Mouse (Mus musculus) adrenal gland (tissue): ENCODE measurements around the gene Tmtc1.

Experiments
- intact Hi-C: fragments of 180-260 bp; cut with DNase I; formaldehyde crosslinking; loops from one replicate; pipeline ENCODE4 v1.15.1; 2025

Tmtc1 gene

DNA sequence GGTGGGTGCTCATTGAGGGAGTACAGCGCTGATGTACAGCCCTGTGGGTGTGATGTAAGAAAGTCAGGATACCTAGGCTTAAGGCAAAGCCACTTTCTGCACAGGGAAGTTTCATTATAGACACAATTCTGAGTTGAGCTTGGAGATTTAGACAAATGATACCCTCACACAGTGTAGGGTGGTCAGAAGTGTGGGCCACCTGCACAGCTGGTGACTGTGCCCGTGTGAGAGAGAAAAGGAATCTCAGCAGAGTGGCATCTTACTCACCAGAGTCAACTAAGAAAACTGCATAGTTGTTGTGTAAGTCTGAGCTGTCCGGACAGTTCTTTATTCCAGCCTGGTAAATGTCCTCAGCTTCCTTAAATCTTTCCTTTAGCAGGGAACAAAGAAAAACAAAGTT is 195.0 kb downstream of the Tmtc1 start:
- intact Hi-C loops: no loop called here

DNA sequence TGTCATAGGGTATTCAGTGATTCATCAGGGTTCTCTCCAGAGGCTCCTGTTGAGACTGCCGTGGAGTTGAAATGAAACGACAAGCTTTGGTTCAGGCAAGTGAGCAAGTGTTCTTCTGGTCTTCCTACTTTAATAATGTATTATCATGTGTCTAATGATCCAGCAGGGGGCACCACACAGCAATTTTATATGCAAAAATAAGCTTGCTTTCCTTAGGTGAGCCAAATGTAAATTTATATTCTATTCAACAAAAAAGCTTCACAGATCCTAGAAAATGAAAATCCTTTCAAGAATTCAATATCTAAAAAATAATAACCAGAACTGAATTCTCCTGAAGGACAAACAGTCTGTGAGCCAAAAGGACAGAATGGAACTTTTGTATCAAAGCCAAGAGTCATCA is 195.6 kb downstream of the Tmtc1 start:
- intact Hi-C loops: no loop called here

DNA sequence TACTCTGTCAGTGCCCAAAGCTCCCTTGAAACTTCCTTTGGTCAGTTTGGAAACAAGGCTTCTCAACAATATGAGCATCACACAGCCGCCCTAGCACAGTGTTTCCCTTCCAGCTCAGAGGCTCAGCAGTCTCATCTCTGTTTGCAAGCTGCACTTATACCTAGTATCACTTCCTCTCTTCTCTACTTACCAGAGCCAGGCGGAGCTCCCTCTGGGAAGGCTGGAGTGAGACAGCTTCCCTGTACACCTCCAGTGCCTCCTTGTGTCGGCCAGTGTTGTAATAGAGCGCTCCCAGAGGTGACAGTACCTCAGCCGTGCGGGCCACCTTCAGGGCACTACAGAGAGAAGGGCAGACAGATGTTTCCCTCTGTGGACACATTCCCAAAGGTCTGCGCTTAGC is 197.6 kb downstream of the Tmtc1 start:
- intact Hi-C loops: no loop called here

DNA sequence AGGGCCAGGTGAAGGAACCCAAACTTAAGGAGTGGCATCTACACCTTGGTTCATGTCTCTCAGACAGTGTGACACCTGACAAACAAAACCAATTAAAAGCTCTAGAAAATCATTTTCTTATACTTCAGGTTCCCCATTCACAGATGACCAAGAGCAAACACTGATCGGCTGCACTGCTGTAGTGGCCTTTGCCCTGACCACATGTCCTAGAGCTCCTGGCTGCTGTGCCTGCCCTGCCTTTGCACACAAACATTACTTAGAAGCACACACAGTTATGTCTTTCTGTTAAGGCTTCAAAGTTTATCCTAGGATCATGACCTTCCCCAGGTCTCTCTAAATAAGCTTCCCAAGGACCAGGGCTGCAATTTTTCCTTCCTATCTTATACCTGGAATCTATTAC is 199.4 kb downstream of the Tmtc1 start:
- intact Hi-C loops: no loop called here

DNA sequence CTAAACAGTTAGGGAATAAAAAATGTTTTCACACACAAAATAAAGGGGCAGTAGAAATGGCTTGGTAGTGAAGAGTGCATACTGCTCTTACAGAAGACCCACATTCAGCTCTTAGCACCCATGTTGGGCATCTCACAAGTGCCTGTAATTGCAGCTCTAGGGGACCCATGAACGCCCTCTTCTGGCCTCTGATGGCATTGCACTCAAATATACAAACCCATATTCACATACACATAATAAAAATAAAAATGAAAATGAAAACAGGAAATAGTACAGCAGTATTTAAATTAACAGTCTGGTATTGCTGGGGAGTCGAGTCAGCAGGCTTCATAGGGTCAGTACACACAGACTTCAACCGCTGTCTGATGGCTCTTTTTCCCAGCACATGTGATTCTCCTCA is 201.9 kb downstream of the Tmtc1 start:
- intact Hi-C loops: no loop called here

DNA sequence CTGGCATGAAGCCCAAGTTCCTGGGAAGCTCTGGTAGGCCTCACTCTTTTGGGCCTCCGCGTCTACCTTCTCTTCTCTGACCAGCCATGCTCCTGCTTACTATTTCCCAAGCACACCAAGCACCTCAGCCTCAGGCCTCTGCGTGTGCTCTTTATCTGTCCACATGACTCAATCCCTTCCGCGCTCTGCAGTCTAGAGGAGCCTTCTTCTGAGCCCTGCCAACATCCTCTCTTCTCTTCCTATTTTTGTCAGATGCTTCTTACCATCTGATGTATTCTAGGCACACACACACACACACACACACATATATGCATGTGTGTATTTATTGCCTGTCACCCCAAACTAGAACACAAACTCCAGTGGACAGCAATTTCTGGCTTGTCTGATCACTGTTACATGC is 202.5 kb downstream of the Tmtc1 start:
- intact Hi-C loops: no loop called here

DNA sequence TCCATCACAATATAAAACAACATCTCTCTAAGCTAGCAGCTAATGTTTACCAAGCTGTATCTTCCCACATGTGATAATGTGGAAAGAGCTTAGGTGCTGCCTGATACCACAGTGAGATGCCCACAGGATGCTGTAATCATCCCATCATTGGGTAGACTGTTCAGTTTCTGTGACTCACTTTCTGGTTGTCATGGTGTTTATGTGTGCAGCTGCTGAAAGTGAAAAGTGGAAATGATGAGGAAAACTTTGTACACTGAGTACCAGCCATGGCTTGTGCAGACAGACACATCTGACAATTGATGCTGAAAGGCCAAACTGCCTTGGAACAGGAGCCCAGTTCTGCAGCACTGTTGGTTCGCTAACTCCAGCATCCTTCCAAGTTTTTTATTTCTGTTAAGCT is 204.9 kb downstream of the Tmtc1 start:
- intact Hi-C loops: no loop called here

DNA sequence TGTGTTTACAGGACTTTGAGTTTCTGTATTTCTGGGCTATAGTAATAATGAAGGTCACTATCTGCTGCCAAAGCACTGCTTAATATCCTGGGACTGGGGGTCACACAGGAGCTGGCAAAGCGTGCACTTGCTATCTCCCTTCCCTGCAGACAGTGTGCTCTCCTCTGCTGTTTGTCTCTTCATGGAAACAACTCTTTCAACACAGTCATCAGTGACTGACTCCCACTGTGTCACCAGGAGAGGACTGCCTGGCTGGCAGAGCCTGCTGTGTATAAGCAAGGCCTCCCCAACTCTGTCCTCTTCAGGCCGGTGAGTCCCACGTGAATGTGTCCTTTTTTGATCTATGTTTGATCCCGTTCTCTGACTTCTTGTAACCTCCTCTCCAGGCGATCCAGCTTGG is 206.7 kb downstream of the Tmtc1 start:
- intact Hi-C loops: no loop called here

DNA sequence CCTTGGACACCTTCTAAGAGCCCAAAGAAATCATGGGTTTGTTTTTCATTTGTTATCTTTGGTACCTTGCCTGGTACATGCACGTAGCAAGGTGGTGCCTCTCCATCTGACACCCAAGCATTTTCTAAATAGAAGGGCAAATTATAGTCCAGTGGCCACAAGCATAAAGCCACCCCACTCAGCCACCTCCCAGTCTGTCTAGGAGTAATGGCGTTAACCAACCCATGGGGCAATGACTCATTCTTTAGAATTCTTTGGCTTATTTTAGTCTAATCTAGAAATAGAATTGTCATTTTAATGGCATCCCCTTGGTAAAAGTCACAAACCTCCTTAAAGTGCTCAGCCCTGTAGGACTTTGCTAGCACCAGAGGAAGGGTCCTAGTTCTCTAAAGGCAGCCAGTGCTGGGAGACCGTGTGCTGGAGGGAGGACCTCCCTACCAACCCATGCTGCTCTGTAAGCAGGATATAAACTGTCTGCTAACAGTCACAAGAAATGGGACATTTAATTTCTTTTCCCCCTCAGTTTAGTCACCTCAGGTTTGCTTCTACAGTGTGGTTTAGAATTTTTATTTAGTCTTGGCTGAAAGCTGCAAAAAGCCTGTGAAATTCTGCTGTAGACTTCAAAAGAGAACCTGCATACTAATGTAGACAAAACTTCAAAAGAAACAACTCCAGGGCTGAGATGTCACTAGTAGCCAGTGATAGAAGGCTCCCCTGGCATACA is 209.9 kb downstream of the Tmtc1 start:
- intact Hi-C loops: no loop called here

DNA sequence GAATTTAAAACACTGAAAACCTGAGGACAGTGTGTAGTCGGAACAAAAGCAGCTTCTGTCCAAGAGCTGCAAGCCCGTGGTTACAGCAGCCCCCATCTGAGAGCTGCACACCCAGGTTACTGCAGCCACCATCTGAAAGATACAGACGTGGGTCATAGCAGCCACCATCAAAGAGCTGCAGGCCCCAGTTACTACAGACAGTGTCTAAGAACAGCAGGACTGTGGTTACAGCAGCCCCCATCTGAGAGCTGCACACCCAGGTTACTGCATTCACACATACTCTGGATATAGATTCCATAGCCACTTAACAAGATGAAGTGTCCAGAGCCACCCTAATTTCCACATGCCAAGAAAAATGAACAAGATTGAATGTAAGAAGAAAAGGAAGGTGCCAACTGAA is 216.6 kb downstream of the Tmtc1 start:
- intact Hi-C loops: no loop called here

DNA sequence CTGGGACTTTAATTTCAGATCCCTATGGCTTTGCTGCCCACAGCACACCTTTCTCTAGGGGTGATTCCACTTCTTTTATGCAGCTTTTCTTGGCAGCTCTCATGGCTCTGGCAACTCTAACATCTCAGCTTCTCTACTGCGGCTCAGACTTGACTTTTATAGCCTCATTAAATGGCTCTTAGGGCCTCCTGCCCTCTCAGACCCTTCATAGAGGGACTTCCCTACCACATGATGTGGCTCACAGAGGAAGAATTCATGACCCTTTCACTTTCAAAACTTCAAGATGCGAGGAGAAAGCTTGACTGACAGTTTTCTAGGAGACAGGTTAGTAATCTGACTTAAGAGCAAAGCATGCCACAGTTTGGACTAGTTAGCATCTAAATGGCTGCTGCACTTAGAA is 221.5 kb downstream of the Tmtc1 start:
- intact Hi-C loops: no loop called here

DNA sequence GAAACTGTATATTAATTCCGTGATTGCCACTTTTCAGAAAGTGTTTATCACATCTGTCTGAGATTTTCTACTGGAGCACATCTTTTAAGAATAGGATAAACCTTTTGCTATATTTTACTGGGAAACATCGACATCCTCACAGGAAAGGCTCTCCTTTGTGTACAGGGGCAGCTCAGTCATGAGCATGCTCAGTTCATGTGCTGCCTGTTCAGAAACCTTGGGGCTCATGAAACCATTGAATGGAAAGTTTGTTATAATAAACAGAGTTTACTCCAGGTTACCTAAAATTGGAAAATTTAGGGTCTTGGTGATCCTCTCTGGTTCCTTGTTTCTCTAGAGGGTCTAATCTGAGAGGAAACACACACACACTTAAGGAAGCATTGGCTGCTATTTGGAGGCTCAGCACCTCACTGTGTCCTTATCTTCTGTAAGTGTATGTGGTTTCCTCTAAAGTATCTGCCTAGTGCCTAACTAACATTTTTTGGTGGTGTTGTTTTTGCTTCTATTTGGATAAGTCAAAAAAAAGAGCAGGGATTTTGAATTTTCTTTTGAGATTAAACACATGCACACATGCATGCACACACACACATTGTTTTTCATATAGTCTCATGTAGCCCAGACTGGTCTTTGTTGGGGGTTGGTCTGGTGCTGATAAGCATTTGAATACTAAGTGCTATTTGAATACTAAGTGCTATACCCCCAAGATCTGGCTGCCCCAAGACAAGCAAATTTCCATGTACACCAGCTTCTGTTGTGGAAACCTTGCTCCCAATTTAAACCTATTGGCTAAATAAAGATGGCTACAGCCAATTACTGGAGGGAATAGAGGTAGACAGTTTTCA is 225.7 kb downstream of the Tmtc1 start:
- intact Hi-C loops: loop anchor here (10.0 kb wide), 1 partner anchor 676 kb away; the partner anchor contains the start of gene Caprin2

DNA sequence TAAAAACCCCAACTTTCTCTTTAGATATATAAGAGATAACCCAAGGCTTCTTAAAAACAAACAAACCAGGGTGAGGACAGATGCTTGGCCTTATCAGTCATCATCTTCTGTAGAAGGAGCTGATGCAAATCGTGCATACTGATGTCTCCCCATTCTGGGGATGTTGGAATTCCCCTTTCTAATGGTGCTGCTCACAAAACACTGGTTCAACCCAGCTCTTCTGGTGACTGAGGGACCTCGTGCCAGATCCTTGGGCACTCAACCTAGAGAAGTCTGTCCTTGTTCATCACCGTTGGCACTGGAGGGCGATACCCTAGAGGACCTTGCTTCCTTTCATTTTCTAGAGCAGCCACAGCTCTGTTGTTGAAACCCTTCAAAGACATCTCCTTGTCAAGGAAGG is 227.4 kb downstream of the Tmtc1 start:
- intact Hi-C loops: loop anchor here (10.0 kb wide), 1 partner anchor 678 kb away; the partner anchor contains the start of gene Caprin2

DNA sequence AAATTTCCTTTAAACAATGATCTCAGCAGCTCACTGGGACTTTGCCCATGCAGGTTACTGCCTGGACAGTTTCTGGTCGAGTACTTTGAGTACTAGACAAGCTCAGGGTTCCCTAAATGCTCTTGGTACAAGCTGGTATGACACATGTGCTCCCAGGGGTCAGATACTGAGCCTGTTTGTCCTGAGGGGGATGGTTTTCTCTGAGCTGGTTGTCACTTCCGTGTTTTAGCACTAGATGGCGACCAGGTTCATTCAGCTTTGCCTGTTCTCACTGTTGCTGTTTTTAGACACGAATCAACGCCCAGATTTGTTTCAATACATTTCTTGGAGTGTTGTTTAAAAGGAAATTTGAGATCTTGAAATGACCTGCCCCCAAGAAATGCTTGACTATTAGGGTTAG is 229.4 kb downstream of the Tmtc1 start:
- intact Hi-C loops: loop anchor here (10.0 kb wide), 1 partner anchor 680 kb away; the partner anchor contains the start of gene Caprin2

DNA sequence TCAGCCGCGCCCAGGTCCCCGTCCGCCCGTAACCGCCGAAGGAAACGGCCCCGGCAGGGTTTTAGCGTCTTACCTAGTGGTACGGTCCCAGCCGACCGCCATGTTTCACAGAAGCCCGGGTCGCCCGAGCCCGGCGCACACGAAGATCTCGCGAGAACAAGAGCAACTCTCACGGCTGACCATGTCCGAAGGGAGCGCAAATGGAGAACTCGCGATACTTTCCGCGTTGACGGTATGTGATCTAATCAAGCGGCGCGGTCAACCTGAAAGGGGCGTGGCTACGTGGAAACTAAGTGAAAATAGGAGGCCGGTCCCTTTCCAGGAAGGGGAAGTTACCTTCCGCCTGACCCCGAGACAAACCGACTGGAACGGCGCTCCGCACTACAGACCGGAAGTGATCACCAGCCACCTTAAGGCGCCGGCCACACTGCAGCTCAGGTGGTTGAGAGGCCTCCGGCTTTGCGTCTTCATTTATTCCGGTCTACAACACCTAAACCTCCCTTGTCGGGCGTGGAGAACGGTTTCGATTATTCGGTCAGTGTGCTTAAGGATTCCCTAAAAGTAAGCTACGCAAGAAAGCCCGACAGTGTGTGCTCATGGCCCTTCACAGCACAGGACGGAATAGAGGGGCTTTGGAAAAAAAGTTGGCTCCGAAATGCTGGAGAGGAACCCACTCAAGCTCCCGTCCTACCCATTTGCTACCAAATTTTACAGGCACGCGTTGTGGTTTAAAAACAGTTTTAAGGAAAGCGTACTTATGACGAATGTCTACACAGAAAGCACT is 232.1 kb downstream of the Tmtc1 start, which contains the start of gene Ergic2:
Gene Ergic2, minus strand, starts transcription at position 478 of the 784 bp plus-strand sequence.
- intact Hi-C loops: loop anchor here (10.0 kb wide), 1 partner anchor 683 kb away; the partner anchor contains the start of gene Caprin2

DNA sequence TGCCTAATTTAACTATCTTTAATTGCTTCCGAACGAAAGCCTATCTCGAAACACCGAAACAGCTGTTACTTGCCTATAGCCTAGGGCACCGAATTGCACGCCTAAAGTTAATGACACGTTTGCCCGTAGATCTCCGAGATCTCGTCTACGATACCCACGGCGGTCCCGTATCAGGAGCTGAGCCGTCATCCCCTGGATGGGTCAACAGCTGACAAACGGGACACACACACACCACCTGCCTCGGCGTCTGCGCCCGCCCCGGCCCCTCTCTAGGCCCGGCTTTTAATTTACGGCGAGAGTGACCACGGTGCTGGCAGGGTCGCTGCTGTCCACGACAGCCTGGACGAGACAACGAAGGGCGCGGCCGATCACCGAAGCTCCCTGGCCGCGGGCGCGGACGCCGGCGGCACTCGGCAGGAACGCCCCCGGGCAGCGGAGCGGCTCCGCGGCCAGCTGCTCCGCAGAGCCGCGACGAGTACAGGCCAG is 232.8 kb downstream of the Tmtc1 start:
- intact Hi-C loops: loop anchor here (10.0 kb wide), 1 partner anchor 683 kb away; the partner anchor contains the start of gene Caprin2

DNA sequence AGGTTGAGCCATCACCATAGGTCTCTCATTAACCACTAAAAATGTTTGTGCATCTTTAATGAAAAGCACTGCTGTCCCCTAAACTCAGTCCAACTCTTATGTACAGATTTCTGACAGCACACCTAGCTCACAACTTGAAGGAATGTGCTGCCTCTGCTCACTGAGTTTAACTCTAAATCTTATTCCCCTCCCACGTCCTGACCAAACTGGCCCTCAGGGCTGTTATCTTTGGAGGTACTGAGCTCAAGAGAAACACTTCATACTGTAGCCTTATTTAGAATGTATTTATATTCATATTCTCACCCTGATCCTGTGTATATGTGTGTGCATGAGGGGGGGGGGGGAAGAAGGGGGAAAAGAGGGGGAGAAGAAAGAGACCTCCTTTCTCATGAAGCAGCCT is 236.7 kb downstream of the Tmtc1 start:
- intact Hi-C loops: no loop called here

DNA sequence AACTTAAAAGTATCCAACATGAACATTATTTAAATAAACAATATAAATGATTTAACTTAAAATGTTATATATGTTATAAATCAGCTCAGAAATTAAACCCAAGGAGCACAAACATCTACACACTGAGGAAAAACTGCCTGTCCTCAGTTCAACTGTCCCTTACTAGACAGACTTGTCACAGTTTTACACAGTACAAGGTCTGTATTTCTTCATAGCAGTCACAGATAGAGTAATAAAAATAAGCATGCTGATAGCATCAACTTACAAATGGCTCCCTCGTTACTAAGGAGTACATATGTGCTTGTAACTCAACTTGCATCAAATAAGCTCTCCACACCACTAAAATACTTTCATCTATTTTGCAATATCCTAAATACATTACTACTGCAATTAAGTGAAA is 239.1 kb downstream of the Tmtc1 start:
- intact Hi-C loops: no loop called here

DNA sequence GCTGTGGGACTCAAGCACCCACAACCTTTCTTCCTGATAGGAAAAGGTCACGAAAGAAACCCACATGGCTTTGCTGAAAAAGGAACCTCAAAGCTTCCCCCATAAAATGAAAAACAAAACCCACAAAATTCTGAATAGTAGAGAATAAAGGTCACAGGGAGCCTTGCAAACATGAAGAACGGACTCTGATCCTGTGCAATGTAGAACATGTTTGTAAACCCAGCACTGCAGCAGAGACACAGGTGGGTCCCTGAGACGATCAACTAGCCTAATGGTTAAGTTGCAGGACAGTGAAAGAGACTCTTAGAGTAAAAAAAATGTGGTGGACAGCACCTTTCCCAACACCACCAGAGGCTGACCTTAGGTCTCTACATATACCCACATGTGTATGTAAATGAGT is 244.5 kb downstream of the Tmtc1 start:
- intact Hi-C loops: no loop called here

DNA sequence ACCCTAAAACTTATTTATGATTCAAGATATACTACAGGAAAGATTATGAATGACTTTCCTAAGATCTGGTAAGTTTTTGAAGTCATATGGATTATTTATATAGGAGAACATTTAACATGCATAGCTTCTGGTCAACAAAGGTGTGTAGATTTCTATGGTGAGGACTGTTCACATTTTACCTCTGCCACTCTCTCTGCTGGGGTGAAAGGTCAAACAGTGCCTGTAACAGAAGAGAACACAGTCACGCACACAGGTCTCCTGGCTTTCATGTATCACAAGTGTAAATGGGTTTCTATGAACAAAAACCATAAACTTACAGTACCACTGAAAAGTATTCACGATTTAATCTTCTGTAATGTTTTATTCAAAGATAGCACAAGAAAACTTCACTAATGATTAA is 245.0 kb downstream of the Tmtc1 start:
- intact Hi-C loops: no loop called here

DNA sequence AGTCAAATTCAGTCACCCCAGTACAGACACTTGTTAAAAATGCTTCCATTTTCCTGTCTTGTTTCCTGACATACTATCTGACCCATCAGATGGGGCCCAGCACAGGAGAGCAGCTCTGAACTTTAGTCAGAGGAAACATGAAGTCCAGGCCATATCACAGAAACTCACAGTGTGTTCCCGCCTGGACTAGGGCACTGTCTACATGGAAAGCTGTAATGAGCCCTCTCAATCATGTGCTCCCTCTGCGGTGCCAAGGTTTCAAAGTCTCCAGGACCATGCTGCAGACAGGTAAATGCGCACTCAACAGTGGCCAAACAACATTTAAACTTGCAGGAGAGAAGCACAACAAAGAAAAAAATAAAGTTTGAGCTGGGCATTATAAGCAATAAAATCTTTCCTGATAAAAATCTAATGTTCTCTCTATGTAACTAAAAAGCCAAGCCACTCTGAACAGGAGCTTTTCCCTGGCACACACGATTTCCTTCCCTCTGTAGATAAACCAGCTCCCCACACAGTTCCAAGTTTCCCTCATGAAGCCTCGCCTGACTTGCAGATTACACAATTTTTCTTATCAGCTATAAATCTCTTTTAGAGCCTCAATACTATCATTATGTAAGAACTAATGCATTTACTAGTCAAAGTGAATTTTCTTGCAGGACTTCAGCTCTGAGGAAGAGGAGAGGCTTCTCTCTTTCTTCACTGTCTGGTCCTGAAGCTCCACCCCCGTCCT is 250.1 kb downstream of the Tmtc1 start:
- intact Hi-C loops: no loop called here
